Mouse (Mus musculus) intestine, postnatal 0 days (tissue): ENCODE results near the gene 1700020D05Rik. TPM values are rescaled to one million over a fixed set of nuclear protein-coding genes. Genes with fewer than 3 reads are reported as not detected.

Experiments
- ATAC-seq: fragments of 200-750 bp; cut with Nextera tagmentation; 2 replicates; pipeline ENCODE4 v1.8.0; 2017; ENCODE audit warnings: mild to moderate bottlenecking, moderate TSS enrichment, moderate library complexity
- H3K27ac ChIP-seq: fragments of 300-500 bp; sonication (generic); 2 replicates; pipeline ENCODE4 v1.5.1; 2014; ENCODE audit warnings: mild to moderate bottlenecking, low read depth, low read length, moderate library complexity
- H3K27me3 ChIP-seq: fragments of 300-500 bp; sonication (generic); replicated peaks from 2 replicates; pipeline ENCODE4 v1.6.1; 2014; ENCODE audit warnings: low read length, mixed read lengths; ENCODE audit not compliant: control insufficient read depth, insufficient read depth
- H3K36me3 ChIP-seq: fragments of 300-500 bp; sonication (generic); 2 replicates; pipeline ENCODE4 v1.6.1; 2014; ENCODE audit warnings: mild to moderate bottlenecking, moderate library complexity; ENCODE audit not compliant: control insufficient read depth, insufficient read depth
- H3K4me1 ChIP-seq: fragments of 300-500 bp; sonication (generic); replicated peaks from 2 replicates; pipeline ENCODE4 v1.6.1; 2014; ENCODE audit warnings: antibody characterized with exemption, low read length, mixed read lengths; ENCODE audit not compliant: control insufficient read depth, insufficient read depth
- H3K4me2 ChIP-seq: fragments of 300-500 bp; sonication (generic); replicated peaks from 2 replicates; pipeline ENCODE4 v1.6.1; 2014; ENCODE audit warnings: low read depth, mild to moderate bottlenecking, moderate library complexity
- H3K4me3 ChIP-seq: fragments of 300-500 bp; sonication (generic); 2 replicates; pipeline ENCODE4 v1.5.1; 2014; ENCODE audit warnings: low read depth, low read length
- H3K9ac ChIP-seq: fragments of 300-500 bp; sonication (generic); 2 replicates; pipeline ENCODE4 v1.6.1; 2014; ENCODE audit warnings: mild to moderate bottlenecking, low read depth, low read length
- H3K9me3 ChIP-seq: fragments of 300-500 bp; sonication (generic); 2 replicates; pipeline ENCODE4 v1.6.1; 2016; ENCODE audit warnings: mixed run types; ENCODE audit not compliant: control insufficient read depth
- CTCF ChIP-seq: sonication (generic); IDR thresholded peaks from 2 replicates; pipeline ENCODE4 v1.5.1; 2016; ENCODE audit warnings: low read depth, mild to moderate bottlenecking, control low read depth, antibody characterized with exemption, moderate library complexity
- WGBS: fragments of 180-500 bp; shearing (Covaris S2); extraction: QIAGEN DNeasy Blood & Tissue Kit; methylation state at CpG from one replicate; pipeline ENCODE4 v1.1.7; 2014; 5-methylcytosine and 5-hydroxymethylcytosine counted together
- polyA plus RNA-seq: library from polyadenylated mRNA; unstranded; fragments of >200 nt; fragmentation: Nextera tagmentation; extraction: Ambion mirVana; gene quantifications from 2 replicates; pipeline ENCODE4 v1.2.1, GENCODE M21; 2015

The 1700020D05Rik gene
- polyA plus RNA-seq, 1 experiment from 2014 or later, result not detected

- Histone ChIP-seq H3K27me3 (no peaks in the 10 kb centered on the region), H3K4me3 (no peak overlapping the region), H3K9ac (no peak overlapping the region), H3K36me3 (peaks cover 3% of the 10 kb centered on the region; the same call in 1 of the 2 replicates), H3K4me2 (no peak overlapping the region), H3K9me3 (no peaks in the 10 kb centered on the region), H3K27ac (no peak overlapping the region), H3K4me1 (no peaks in the 10 kb centered on the region)
- 78% methylated on average over 3 of the region's 3 CpGs for WGBS
- ATAC-seq, result no peak
- peak; percentile 53 for TF ChIP-seq CTCF
Observed at GRCm38 (mm10) chr19:5472857-5473256, 30.7 kb downstream of the 1700020D05Rik start.

GRCm38 (mm10) chr19:5471846-5472245 lies 31.7 kb downstream of the 1700020D05Rik start:
- H3K4me2 ChIP-seq, result no peak overlapping the region
- H3K4me1 ChIP-seq, result no peaks in the 10 kb centered on the region
- no peak for ATAC-seq
- H3K9ac ChIP-seq, result no peak overlapping the region
- H3K27ac ChIP-seq, result no peak overlapping the region
- TF ChIP-seq CTCF, result no peak
- peaks cover 10% of the 10 kb centered on the region; the same call in 1 of the 2 replicates for H3K36me3 ChIP-seq
- WGBS, result 60% methylated on average over 5 of the region's 5 CpGs
- no peak overlapping the region for H3K4me3 ChIP-seq
- no peaks in the 10 kb centered on the region for H3K27me3 ChIP-seq
- H3K9me3 ChIP-seq, result no peaks in the 10 kb centered on the region

GRCm38 (mm10) chr19:5468374-5468773 lies 35.2 kb downstream of the 1700020D05Rik start, which contains the start of gene Ctsw:
TSS of gene Ctsw (minus strand) at chr19:5468507.
- no peak within 1 kb of the TSS for H3K27ac ChIP-seq
- TF ChIP-seq CTCF, result no peak
- H3K4me1 ChIP-seq, result no peaks in the 10 kb centered on the region
- 47% methylated on average over 5 of the region's 5 CpGs for WGBS
- no peak for ATAC-seq
- no peaks in the 10 kb centered on the region for H3K9me3 ChIP-seq
- H3K9ac ChIP-seq, result no peak within 1 kb of the TSS
- no peak within 1 kb of the TSS for H3K4me2 ChIP-seq
- no peaks in the 10 kb centered on the region for H3K27me3 ChIP-seq
- H3K36me3 ChIP-seq, result peaks cover 42% of the 10 kb centered on the region
- H3K4me3 ChIP-seq, result no peak within 1 kb of the TSS

- no peaks in the 10 kb centered on the region for H3K4me1 ChIP-seq
- 90% methylated on average over 6 of the region's 6 CpGs for WGBS
- TF ChIP-seq CTCF, result no peak
- no peak overlapping the region for H3K4me2 ChIP-seq
- H3K4me3 ChIP-seq, result no peak overlapping the region
- no peaks in the 10 kb centered on the region for H3K9me3 ChIP-seq
- H3K27ac ChIP-seq, result no peak overlapping the region
- no peak overlapping the region for H3K9ac ChIP-seq
- ATAC-seq, result no peak
- peaks cover 53% of the 10 kb centered on the region for H3K36me3 ChIP-seq
- H3K27me3 ChIP-seq, result no peaks in the 10 kb centered on the region
Observed at GRCm38 (mm10) chr19:5466916-5467500, 36.6 kb downstream of the 1700020D05Rik start.

GRCm38 (mm10) chr19:5465037-5465436 lies 38.5 kb downstream of the 1700020D05Rik start:
- H3K27me3 ChIP-seq, result no peaks in the 10 kb centered on the region
- ATAC-seq, result no peak
- H3K4me3 ChIP-seq, result no peak overlapping the region
- H3K27ac ChIP-seq, result no peak overlapping the region
- H3K4me2 ChIP-seq, result no peak overlapping the region
- H3K36me3 ChIP-seq, result peaks cover 53% of the 10 kb centered on the region
- no peak for TF ChIP-seq CTCF
- WGBS, result 98% methylated on average over 8 of the region's 8 CpGs
- no peak overlapping the region for H3K9ac ChIP-seq
- peaks cover 2% of the 10 kb centered on the region; the same call in 1 of the 2 replicates for H3K4me1 ChIP-seq
- H3K9me3 ChIP-seq, result no peaks in the 10 kb centered on the region

- Histone ChIP-seq H3K4me1 (peaks cover 4% of the 10 kb centered on the region; the same call in 1 of the 2 replicates), H3K4me3 (no peak overlapping the region), H3K27me3 (no peaks in the 10 kb centered on the region), H3K27ac (no peak overlapping the region), H3K36me3 (peaks cover 53% of the 10 kb centered on the region), H3K4me2 (peak overlapping the region; percentile 17), H3K9ac (no peak overlapping the region), H3K9me3 (no peaks in the 10 kb centered on the region)
- TF ChIP-seq CTCF, result peak; percentile 94
- ATAC-seq, result no peak
- 45% methylated on average over 15 of the region's 15 CpGs for WGBS
Observed at GRCm38 (mm10) chr19:5463791-5464562, 39.6 kb downstream of the 1700020D05Rik start.
